Mouse (Mus musculus): ENCODE measurements at regions not wholly inside any gene's neighbourhood (a gene's known extent, or its start where the extent isn't known, plus 50 kb on each side); places are given as distances from the start of the nearest gene placed in this dataset.

GRCm38 (mm10) chr12:39952854-39953253 is 85.0 kb downstream of the Arl4a start:
- no peak for DNase-seq (ENCODE audit: low spot score)

GRCm38 (mm10) chr12:39951911-39952310 is 85.9 kb downstream of the Arl4a start:
- DNase-seq (ENCODE audit: low spot score): no peak

- DNase-seq (ENCODE audit: low spot score): no peak
Observed at GRCm38 (mm10) chr12:39950270-39950801, 87.5 kb downstream of the Arl4a start.

GRCm38 (mm10) chr12:39942910-39943309 is 94.9 kb downstream of the Arl4a start:
- DNase-seq (ENCODE audit: low spot score): no peak

GRCm38 (mm10) chr12:39941162-39941561 is 96.7 kb downstream of the Arl4a start:
- DNase-seq (ENCODE audit: low spot score): no peak

GRCm38 (mm10) chr12:39939017-39939416 is 98.8 kb downstream of the Arl4a start:
- no peak for DNase-seq (ENCODE audit: low spot score)

GRCm38 (mm10) chr12:39938211-39938610 is 99.6 kb downstream of the Arl4a start:
- no peak for DNase-seq (ENCODE audit: low spot score)

GRCm38 (mm10) chr12:39936331-39936730 is 101.5 kb downstream of the Arl4a start:
- DNase-seq (ENCODE audit: low spot score): no peak

GRCm38 (mm10) chr12:39935775-39936174 is 102.0 kb downstream of the Arl4a start:
- DNase-seq (ENCODE audit: low spot score): no peak

- DNase-seq (ENCODE audit: low spot score): no peak
Observed at GRCm38 (mm10) chr12:39934877-39935276, 102.9 kb downstream of the Arl4a start.

- DNase-seq (ENCODE audit: low spot score): no peak
Observed at GRCm38 (mm10) chr12:39931251-39931650, 106.6 kb downstream of the Arl4a start.

- no peak for DNase-seq (ENCODE audit: low spot score)
Observed at GRCm38 (mm10) chr12:39927902-39928301, 109.9 kb downstream of the Arl4a start.

GRCm38 (mm10) chr12:39927014-39927413 is 110.8 kb downstream of the Arl4a start:
- no peak for DNase-seq (ENCODE audit: low spot score)

GRCm38 (mm10) chr12:39921481-39921880 is 116.3 kb downstream of the Arl4a start:
- no peak for DNase-seq (ENCODE audit: low spot score)

GRCm38 (mm10) chr12:39920466-39920913 is 117.3 kb downstream of the Arl4a start:
- DNase-seq (ENCODE audit: low spot score): peak; percentile 21

- DNase-seq (ENCODE audit: low spot score): no peak
Observed at GRCm38 (mm10) chr12:39919909-39920308, 117.9 kb downstream of the Arl4a start.

- no peak for DNase-seq (ENCODE audit: low spot score)
Observed at GRCm38 (mm10) chr12:39888493-39888892, 149.3 kb downstream of the Arl4a start.

GRCm38 (mm10) chr12:39885366-39885765 is 152.5 kb downstream of the Arl4a start:
- DNase-seq (ENCODE audit: low spot score): no peak

GRCm38 (mm10) chr12:39880309-39880708 is 157.5 kb downstream of the Arl4a start:
- DNase-seq (ENCODE audit: low spot score): no peak

GRCm38 (mm10) chr12:39873917-39874316 is 163.9 kb downstream of the Arl4a start:
- DNase-seq (ENCODE audit: low spot score): no peak

- DNase-seq (ENCODE audit: low spot score): no peak
Observed at GRCm38 (mm10) chr12:39861797-39862196, 176.0 kb downstream of the Arl4a start.

GRCm38 (mm10) chr12:39851610-39852009 is 186.2 kb downstream of the Arl4a start:
- DNase-seq (ENCODE audit: low spot score): no peak

GRCm38 (mm10) chr12:39849346-39850058 is 188.3 kb downstream of the Arl4a start:
- DNase-seq (ENCODE audit: low spot score): no peak

GRCm38 (mm10) chr12:39840615-39841014 is 197.2 kb downstream of the Arl4a start:
- DNase-seq (ENCODE audit: low spot score): no peak

All from ovary, adult 18-20 months (tissue).